Mouse (Mus musculus) large intestine, adult 2 months (tissue): Measurements from ENCODE around the gene Prlhr. TPM values are rescaled to one million over a fixed set of nuclear protein-coding genes. Genes with fewer than 3 reads are reported as not detected.

ENCODE experiments used
- DNase-seq: peaks from one replicate; pipeline ENCODE4 v3.0.0-alpha.2; 2012; ENCODE audit warnings: low read depth, low spot score
- WGBS: fragments of 180-500 bp; shearing (Covaris S2); methylation state at CpG from one replicate; pipeline ENCODE4 v1.1.7; 2018; 5-methylcytosine and 5-hydroxymethylcytosine counted together
- polyA plus RNA-seq: library from polyadenylated mRNA; depleted of rRNA; stranded (reverse); fragments of >200 nt; gene quantifications from 2 replicates; pipeline ENCODE4 v1.2.3, GENCODE M21; 2012; rRNA removed

The Prlhr gene
- not detected in 2 replicates for polyA plus RNA-seq

- DNase-seq = no peak
- 13% methylated on average over 17 of the region's 17 CpGs for WGBS
These were observed at the start of gene Prlhr for GRCm38 (mm10) chr19:60468254-60468762. Gene Prlhr (minus strand): TSS chr19:60468304.

- 43% methylated on average over 2 of the region's 2 CpGs for WGBS
- no peak for DNase-seq
These were observed 47.0 kb upstream of the Prlhr start for GRCm38 (mm10) chr19:60515064-60515463.

GRCm38 (mm10) chr19:60513431-60513830 is 45.3 kb upstream of the Prlhr start:
- 48% methylated on average over 3 of the region's 3 CpGs for WGBS
- DNase-seq = no peak

GRCm38 (mm10) chr19:60500209-60500608 is 32.1 kb upstream of the Prlhr start:
- DNase-seq = no peak

- WGBS = 66% methylated on average over 4 of the region's 4 CpGs
- DNase-seq = no peak
These were observed 29.1 kb upstream of the Prlhr start for GRCm38 (mm10) chr19:60497171-60497570.

- no peak for DNase-seq
- WGBS = 43% methylated on average over 3 of the region's 3 CpGs
These were observed 27.7 kb upstream of the Prlhr start for GRCm38 (mm10) chr19:60495772-60496171.

- no peak for DNase-seq
- WGBS = 70% methylated on average over 1 of the region's 1 CpGs
These were observed 21.5 kb upstream of the Prlhr start for GRCm38 (mm10) chr19:60489566-60489965.

GRCm38 (mm10) chr19:60485261-60485660 is 17.2 kb upstream of the Prlhr start:
- no peak for DNase-seq

GRCm38 (mm10) chr19:60478859-60479258 is 10.8 kb upstream of the Prlhr start:
- no peak for DNase-seq
- WGBS = 18% methylated on average over 1 of the region's 1 CpGs

- 35% methylated on average over 2 of the region's 2 CpGs for WGBS
- no peak for DNase-seq
These were observed 9.7 kb upstream of the Prlhr start for GRCm38 (mm10) chr19:60477788-60478187.

GRCm38 (mm10) chr19:60468846-60469245 is 742 bp upstream of the Prlhr start:
- 5% methylated on average over 10 of the region's 10 CpGs for WGBS
- DNase-seq = no peak

GRCm38 (mm10) chr19:60467588-60468007 is 506 bp downstream of the Prlhr start:
- DNase-seq = no peak
- 24% methylated on average over 31 of the region's 31 CpGs for WGBS

GRCm38 (mm10) chr19:60466953-60467570 is 1.0 kb downstream of the Prlhr start:
- DNase-seq = no peak
- 3% methylated on average over 41 of the region's 41 CpGs for WGBS

- 64% methylated on average over 2 of the region's 2 CpGs for WGBS
- DNase-seq = no peak
These were observed 2.4 kb downstream of the Prlhr start for GRCm38 (mm10) chr19:60465726-60466125.

- DNase-seq = no peak
- 21% methylated on average over 3 of the region's 3 CpGs for WGBS
These were observed 4.2 kb downstream of the Prlhr start for GRCm38 (mm10) chr19:60463896-60464295.

- 73% methylated on average over 3 of the region's 3 CpGs for WGBS
- DNase-seq = no peak
These were observed 4.7 kb downstream of the Prlhr start for GRCm38 (mm10) chr19:60463440-60463839.

- no peak for DNase-seq
- 62% methylated on average over 2 of the region's 2 CpGs for WGBS
These were observed 6.6 kb downstream of the Prlhr start for GRCm38 (mm10) chr19:60461476-60461875.

GRCm38 (mm10) chr19:60459680-60460079 is 8.4 kb downstream of the Prlhr start:
- no peak for DNase-seq
- WGBS = 48% methylated on average over 3 of the region's 3 CpGs

- no peak for DNase-seq
These were observed 9.0 kb downstream of the Prlhr start for GRCm38 (mm10) chr19:60459071-60459470.

GRCm38 (mm10) chr19:60455791-60456190 is 12.3 kb downstream of the Prlhr start:
- 65% methylated on average over 1 of the region's 1 CpGs for WGBS
- DNase-seq = no peak

More at GRCm38 (mm10) chr19:60459071-60459470, 9.0 kb downstream of the Prlhr start:
- WGBS = 82% methylated on average over 2 of the region's 2 CpGs

GRCm38 (mm10) chr19:60440531-60440930 is 27.6 kb downstream of the Prlhr start:
- no peak for DNase-seq

GRCm38 (mm10) chr19:60440083-60440482 is 28.0 kb downstream of the Prlhr start:
- WGBS = 64% methylated on average over 5 of the region's 5 CpGs
- DNase-seq = no peak
